Mouse (Mus musculus): ENCODE results near the gene Tesc.

- TF ChIP-seq CTCF (IDR thresholded peaks at IDR 0.05; ENCODE audit: control insufficient read depth, insufficient read depth, insufficient replicate concordance, low read depth, low read length): no peak
- TF ChIP-seq POLR2A (IDR thresholded peaks at IDR 0.05; ENCODE audit: control insufficient read depth, low read depth, low read length): no peak
Observed at GRCm38 (mm10) chr5:118015028-118015427, 12.5 kb upstream of the Tesc start.

All from testis, adult 2 months (tissue).